Mouse (Mus musculus): ENCODE results near the gene Col9a3.

The Col9a3 gene

GRCm38 (mm10) chr2:180597490-180597889 lies at the start of gene Col9a3:
Gene Col9a3 (plus strand): TSS chr2:180597790.
- Histone ChIP-seq H3K27me3 (ENCODE audit: insufficient read depth, low read length) (peaks cover 51% of the 10 kb centered on the region), H3K4me1 (replicated peaks; ENCODE audit: low read depth, low read length) (peaks cover 20% of the 10 kb centered on the region), H3K4me3 (replicated peaks; ENCODE audit: low read length) (peak within 1 kb of the TSS; percentile 74), H3K9me3 (ENCODE audit: low read length) (no peaks in the 10 kb centered on the region), H3K36me3 (ENCODE audit: insufficient read depth, low read length) (peaks cover 33% of the 10 kb centered on the region)
- no peak for TF ChIP-seq CTCF (conservative IDR thresholded peaks at IDR 0.05; ENCODE audit: low read length)

GRCm38 (mm10) chr2:180552340-180552739 lies 45.2 kb upstream of the Col9a3 start:
- TF ChIP-seq CTCF (conservative IDR thresholded peaks at IDR 0.05; ENCODE audit: low read length) (no peak), POU5F1 (IDR thresholded peaks at IDR 0.05; ENCODE audit: borderline replicate concordance, low read length) (no peak), NANOG (IDR thresholded peaks at IDR 0.05; ENCODE audit: borderline replicate concordance, low read length) (no peak)
- H3K36me3 ChIP-seq (ENCODE audit: insufficient read depth, low read length): no peaks in the 10 kb centered on the region
- 0 out of 2 replicates have a peak, but pooled peaks cover 5% of the 10 kb centered on the region for H3K27me3 ChIP-seq (ENCODE audit: insufficient read depth, low read length)
- H3K4me1 ChIP-seq (replicated peaks; ENCODE audit: low read depth, low read length): peaks cover 8% of the 10 kb centered on the region
- no peaks in the 10 kb centered on the region for H3K9me3 ChIP-seq (ENCODE audit: low read length)
- no peak overlapping the region for H3K4me3 ChIP-seq (replicated peaks; ENCODE audit: low read length)

GRCm38 (mm10) chr2:180555219-180555618 lies 42.4 kb upstream of the Col9a3 start:
- Histone ChIP-seq H3K9me3 (ENCODE audit: low read length) (no peaks in the 10 kb centered on the region), H3K4me3 (replicated peaks; ENCODE audit: low read length) (no peak overlapping the region), H3K4me1 (replicated peaks; ENCODE audit: low read depth, low read length) (no peaks in the 10 kb centered on the region), H3K36me3 (ENCODE audit: insufficient read depth, low read length) (no peaks in the 10 kb centered on the region), H3K27me3 (ENCODE audit: insufficient read depth, low read length) (0 out of 2 replicates have a peak, but pooled peaks cover 4% of the 10 kb centered on the region)
- TF ChIP-seq POU5F1 (IDR thresholded peaks at IDR 0.05; ENCODE audit: borderline replicate concordance, low read length): no peak
- no peak for TF ChIP-seq NANOG (IDR thresholded peaks at IDR 0.05; ENCODE audit: borderline replicate concordance, low read length)
- no peak for TF ChIP-seq CTCF (conservative IDR thresholded peaks at IDR 0.05; ENCODE audit: low read length)

GRCm38 (mm10) chr2:180556470-180556869 lies 41.1 kb upstream of the Col9a3 start:
- no peaks in the 10 kb centered on the region for H3K4me1 ChIP-seq (replicated peaks; ENCODE audit: low read depth, low read length)
- no peaks in the 10 kb centered on the region for H3K36me3 ChIP-seq (ENCODE audit: insufficient read depth, low read length)
- H3K9me3 ChIP-seq (ENCODE audit: low read length): no peaks in the 10 kb centered on the region
- peaks cover 5% of the 10 kb centered on the region for H3K27me3 ChIP-seq (ENCODE audit: insufficient read depth, low read length)
- no peak for TF ChIP-seq CTCF (conservative IDR thresholded peaks at IDR 0.05; ENCODE audit: low read length)
- TF ChIP-seq POU5F1 (IDR thresholded peaks at IDR 0.05; ENCODE audit: borderline replicate concordance, low read length): no peak
- no peak for TF ChIP-seq NANOG (IDR thresholded peaks at IDR 0.05; ENCODE audit: borderline replicate concordance, low read length)
- H3K4me3 ChIP-seq (replicated peaks; ENCODE audit: low read length): no peak overlapping the region

- Histone ChIP-seq H3K27me3 (ENCODE audit: insufficient read depth, low read length) (peaks cover 23% of the 10 kb centered on the region), H3K36me3 (ENCODE audit: insufficient read depth, low read length) (no peaks in the 10 kb centered on the region), H3K9me3 (ENCODE audit: low read length) (no peaks in the 10 kb centered on the region), H3K4me3 (replicated peaks; ENCODE audit: low read length) (no peak overlapping the region), H3K4me1 (replicated peaks; ENCODE audit: low read depth, low read length) (no peaks in the 10 kb centered on the region)
- peak; percentile 93 for TF ChIP-seq CTCF (conservative IDR thresholded peaks at IDR 0.05; ENCODE audit: low read length)
- TF ChIP-seq NANOG (IDR thresholded peaks at IDR 0.05; ENCODE audit: borderline replicate concordance, low read length): no peak
Measured at GRCm38 (mm10) chr2:180560245-180560644, 37.3 kb upstream of the Col9a3 start.

- Histone ChIP-seq H3K27me3 (ENCODE audit: insufficient read depth, low read length) (peaks cover 23% of the 10 kb centered on the region), H3K36me3 (ENCODE audit: insufficient read depth, low read length) (no peaks in the 10 kb centered on the region), H3K4me1 (replicated peaks; ENCODE audit: low read depth, low read length) (no peaks in the 10 kb centered on the region), H3K9me3 (ENCODE audit: low read length) (no peaks in the 10 kb centered on the region), H3K4me3 (replicated peaks; ENCODE audit: low read length) (no peak overlapping the region)
- TF ChIP-seq CTCF (conservative IDR thresholded peaks at IDR 0.05; ENCODE audit: low read length): no peak
- no peak for TF ChIP-seq NANOG (IDR thresholded peaks at IDR 0.05; ENCODE audit: borderline replicate concordance, low read length)
- TF ChIP-seq POU5F1 (IDR thresholded peaks at IDR 0.05; ENCODE audit: borderline replicate concordance, low read length): no peak
Measured at GRCm38 (mm10) chr2:180562146-180562545, 35.4 kb upstream of the Col9a3 start.

GRCm38 (mm10) chr2:180563296-180563695 lies 34.3 kb upstream of the Col9a3 start:
- Histone ChIP-seq H3K36me3 (ENCODE audit: insufficient read depth, low read length) (no peaks in the 10 kb centered on the region), H3K4me3 (replicated peaks; ENCODE audit: low read length) (no peak overlapping the region), H3K9me3 (ENCODE audit: low read length) (no peaks in the 10 kb centered on the region), H3K4me1 (replicated peaks; ENCODE audit: low read depth, low read length) (no peaks in the 10 kb centered on the region), H3K27me3 (ENCODE audit: insufficient read depth, low read length) (peaks cover 25% of the 10 kb centered on the region)
- TF ChIP-seq POU5F1 (IDR thresholded peaks at IDR 0.05; ENCODE audit: borderline replicate concordance, low read length) (no peak), CTCF (conservative IDR thresholded peaks at IDR 0.05; ENCODE audit: low read length) (no peak), NANOG (IDR thresholded peaks at IDR 0.05; ENCODE audit: borderline replicate concordance, low read length) (no peak)

GRCm38 (mm10) chr2:180563841-180564240 lies 33.7 kb upstream of the Col9a3 start:
- no peaks in the 10 kb centered on the region for H3K36me3 ChIP-seq (ENCODE audit: insufficient read depth, low read length)
- H3K4me3 ChIP-seq (replicated peaks; ENCODE audit: low read length): no peak overlapping the region
- no peaks in the 10 kb centered on the region for H3K4me1 ChIP-seq (replicated peaks; ENCODE audit: low read depth, low read length)
- no peaks in the 10 kb centered on the region for H3K9me3 ChIP-seq (ENCODE audit: low read length)
- H3K27me3 ChIP-seq (ENCODE audit: insufficient read depth, low read length): peaks cover 30% of the 10 kb centered on the region
- TF ChIP-seq CTCF (conservative IDR thresholded peaks at IDR 0.05; ENCODE audit: low read length) (no peak), POU5F1 (IDR thresholded peaks at IDR 0.05; ENCODE audit: borderline replicate concordance, low read length) (no peak), NANOG (IDR thresholded peaks at IDR 0.05; ENCODE audit: borderline replicate concordance, low read length) (no peak)

GRCm38 (mm10) chr2:180566240-180566913 lies 31.2 kb upstream of the Col9a3 start:
- Histone ChIP-seq H3K9me3 (ENCODE audit: low read length) (no peaks in the 10 kb centered on the region), H3K4me1 (replicated peaks; ENCODE audit: low read depth, low read length) (no peaks in the 10 kb centered on the region), H3K4me3 (replicated peaks; ENCODE audit: low read length) (no peak overlapping the region), H3K27me3 (ENCODE audit: insufficient read depth, low read length) (peaks cover 49% of the 10 kb centered on the region), H3K36me3 (ENCODE audit: insufficient read depth, low read length) (no peaks in the 10 kb centered on the region)
- TF ChIP-seq NANOG (IDR thresholded peaks at IDR 0.05; ENCODE audit: borderline replicate concordance, low read length) (no peak), CTCF (conservative IDR thresholded peaks at IDR 0.05; ENCODE audit: low read length) (peak; percentile 76)
